Mouse (Mus musculus): ENCODE results near the gene Chrna9.

DNA sequence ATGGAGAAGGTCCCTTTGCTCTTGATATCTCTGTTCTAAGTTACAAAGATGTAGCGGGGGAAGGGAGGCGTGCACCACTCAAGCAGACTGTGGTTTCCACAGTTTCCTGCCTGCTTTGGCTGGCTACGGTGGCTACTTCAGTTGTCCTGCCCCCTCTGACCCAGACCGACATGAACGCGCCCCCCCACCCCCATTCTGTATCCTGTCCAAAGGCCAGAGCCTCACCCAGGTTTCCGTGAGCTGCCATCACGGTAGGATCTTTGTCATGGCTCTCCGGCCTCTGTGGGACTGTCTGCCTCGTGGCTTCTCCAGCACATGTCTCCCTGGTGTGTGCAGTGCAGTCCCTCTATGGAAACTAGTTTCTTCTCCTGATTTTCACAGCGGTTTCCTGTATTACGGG lies 15.4 kb upstream of the Chrna9 start:
- TF ChIP-seq CTCF (IDR thresholded peaks at IDR 0.05; ENCODE audit: low read depth, low read length) (no peak), POLR2A (IDR thresholded peaks at IDR 0.05; ENCODE audit: borderline replicate concordance, low read depth, low read length) (no peak)

All from bone marrow macrophage, adult 2 months (primary cell).